Mouse (Mus musculus): ENCODE data around the gene Slc25a41.

DNA sequence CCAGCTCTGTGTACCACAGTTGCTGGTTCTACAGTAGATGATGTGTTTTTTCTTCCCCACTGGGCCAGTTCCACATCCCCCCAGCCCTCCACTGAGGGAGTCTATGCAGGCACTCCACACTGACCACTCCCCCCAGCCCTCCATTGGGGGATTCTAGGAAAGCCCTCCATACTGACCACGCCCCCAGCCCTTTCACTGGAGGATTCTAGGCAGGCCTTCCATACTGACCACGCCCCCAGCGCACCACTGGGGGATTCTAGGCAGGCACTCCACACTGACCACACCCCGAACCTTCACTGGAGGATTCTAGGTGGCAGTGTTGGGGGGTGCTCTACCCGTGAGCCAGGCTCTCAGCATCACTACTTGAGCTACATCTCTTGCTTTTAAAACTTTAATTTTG, 6.0 kb upstream of the Slc25a41 start:
- TF ChIP-seq CTCF (IDR thresholded peaks at IDR 0.05) (no peak), POLR2A (IDR thresholded peaks at IDR 0.05; ENCODE audit: insufficient read depth, low read depth, low read length) (no peak)

Measured in heart, adult 2 months (tissue).